Mouse (Mus musculus) hindbrain, embryonic 14.5 days (tissue): ENCODE results near the gene Prrc2b. TPM values are rescaled to one million over a fixed set of nuclear protein-coding genes. Genes with fewer than 3 reads are reported as not detected.

Source experiments
- microRNA-seq: library from miRNA; unstranded; fragments of <30 nt; microRNA quantifications from one replicate; pipeline ENCODE4, GENCODE M21; 2016
- polyA plus RNA-seq: library from polyadenylated mRNA; unstranded; fragments of >200 nt; fragmentation: Nextera tagmentation; extraction: Ambion mirVana; gene quantifications from 2 replicates; pipeline ENCODE4 v1.2.1, GENCODE M21; 2014

The Prrc2b gene
- polyA plus RNA-seq, 1 experiment from 2014 or later, result 119 TPM

Small RNAs within 50 kb of the gene (microRNA-seq; reads per million reads assigned to microRNA genes)
- not detected for gene Gm27805

Other genes with a start within 250 kb of the Prrc2b start
- 22.8 and 28.4 TPM in 2 replicates for gene Aif1l, start 200.9 kb upstream of the Prrc2b start, polyA plus RNA-seq
- gene Nup214, start 176.6 kb upstream of the Prrc2b start, polyA plus RNA-seq, result 46.7 and 53.5 TPM in 2 replicates
- 0.52 and 0.56 TPM in 2 replicates for gene Fam78a, start 66.2 kb upstream of the Prrc2b start, polyA plus RNA-seq
- gene Plpp7, start 55.6 kb upstream of the Prrc2b start, polyA plus RNA-seq, result 22.4 and 27.5 TPM in 2 replicates
- 26.5 and 30.8 TPM in 2 replicates for gene Pomt1, start 85.5 kb downstream of the Prrc2b start, polyA plus RNA-seq
- gene Uck1, start 109.1 kb downstream of the Prrc2b start, polyA plus RNA-seq, result 76.0 and 86.5 TPM in 2 replicates
- 26.4 and 29.6 TPM in 2 replicates for gene Golga2, start 136.3 kb downstream of the Prrc2b start, polyA plus RNA-seq
- 192 and 221 TPM in 2 replicates for gene Swi5, start 137.0 kb downstream of the Prrc2b start, polyA plus RNA-seq
- 47.5 and 49.1 TPM in 2 replicates for gene Ciz1, start 201.2 kb downstream of the Prrc2b start, polyA plus RNA-seq
- gene Dnm1, start 202.3 kb downstream of the Prrc2b start, polyA plus RNA-seq, result 123 and 132 TPM in 2 replicates
- gene 1110008P14Rik, start 230.9 kb downstream of the Prrc2b start, polyA plus RNA-seq, result 170 and 175 TPM in 2 replicates
- gene Lcn2, start 237.2 kb downstream of the Prrc2b start, polyA plus RNA-seq, result 0.78 and 1.3 TPM in 2 replicates
- gene Ptges2, start 244.8 kb downstream of the Prrc2b start, polyA plus RNA-seq, result 58.1 and 58.9 TPM in 2 replicates